Mouse (Mus musculus) E14TG2a.4 (cell line): ENCODE results near the gene Prex1.

Experiments
- CTCF ChIP-seq: conservative IDR thresholded peaks from 2 replicates; pipeline ENCODE4 v1.5.1; 2014; ENCODE audit warnings: low read length
- NANOG ChIP-seq: IDR thresholded peaks from 2 replicates; pipeline ENCODE4 v1.6.1; 2014; ENCODE audit warnings: borderline replicate concordance, low read length, mixed read lengths
- POU5F1 ChIP-seq: IDR thresholded peaks from 2 replicates; pipeline ENCODE4 v1.6.1; 2014; ENCODE audit warnings: low read length, borderline replicate concordance

DNA sequence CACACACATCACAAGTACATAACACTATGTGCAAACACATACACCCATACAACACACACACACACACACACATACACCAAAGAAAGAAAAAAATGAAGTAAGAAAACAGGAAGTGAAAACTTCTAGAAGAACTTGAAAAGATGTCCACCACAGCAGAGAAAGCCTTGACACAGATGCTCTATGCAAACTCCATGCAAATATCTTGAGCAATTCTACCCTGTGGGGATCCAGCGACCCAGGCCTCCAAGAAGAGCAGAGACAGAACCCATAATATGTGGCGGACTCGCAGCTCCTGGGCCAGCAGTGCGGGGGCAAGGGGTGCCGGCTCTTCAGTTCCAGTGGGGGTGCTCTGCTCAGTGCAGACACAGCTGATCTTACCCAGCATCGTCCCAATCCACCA is 86.1 kb downstream of the Prex1 start:
- TF ChIP-seq CTCF (no peak), NANOG (no peak), POU5F1 (no peak)
